Mouse (Mus musculus) megakaryocyte, embryonic 14.5 days (primary cell): ENCODE measurements around the gene Adm2.
A peak's percentile ranks its signal among the peaks of the same experiment; 100 is the strongest.

ENCODE experiments used
- FLI1 ChIP-seq: IDR thresholded peaks from 2 replicates; pipeline ENCODE4 v1.6.1; 2012; ENCODE audit warnings: low read length, inconsistent platforms, mixed read lengths
- GATA1 ChIP-seq: IDR thresholded peaks from 3 replicates; pipeline ENCODE4 v1.6.1; 2012; ENCODE audit warnings: mixed read lengths, low read length, inconsistent platforms, borderline replicate concordance

GRCm38 (mm10) chr15:89355241-89356187 lies 33.0 kb downstream of the Adm2 start, which contains the start of the genes Lmf2 and Ncaph2:
- TF ChIP-seq GATA1 (no peak), FLI1 (peak; percentile 54; the same call in 1 of the 2 replicates)
